Mouse (Mus musculus): ENCODE measurements at regions not wholly inside any gene's neighbourhood (a gene's known extent, or its start where the extent isn't known, plus 50 kb on each side); places are given as distances from the start of the nearest gene placed in this dataset.

DNA sequence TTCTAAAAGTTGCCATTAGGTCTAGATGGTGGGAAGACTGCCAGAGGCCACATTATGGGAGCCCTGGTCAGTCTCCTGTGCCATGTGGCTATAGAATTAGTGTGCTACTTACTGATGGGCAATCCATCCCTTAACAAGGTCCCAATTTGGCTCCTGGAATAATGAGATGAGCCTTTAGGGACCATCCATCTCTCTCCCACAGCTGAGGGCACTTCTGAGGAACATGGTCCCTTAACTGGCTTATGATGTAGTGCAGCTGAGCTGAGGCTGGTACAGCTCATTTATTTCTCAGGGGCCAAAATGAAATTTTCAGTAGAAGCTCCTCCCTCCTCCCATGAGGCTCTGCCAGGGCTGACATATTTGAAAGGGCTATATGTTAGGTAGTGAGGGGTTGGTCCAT, 697.9 kb downstream of the Hs3st4 start:
- Histone ChIP-seq H3K4me3 (replicated peaks) (no peak overlapping the region), H3K36me3 (no peaks in the 10 kb centered on the region), H3K4me2 (no peak overlapping the region), H3K9ac (no peak overlapping the region), H3K27me3 (replicated peaks) (no peaks in the 10 kb centered on the region), H3K4me1 (no peaks in the 10 kb centered on the region), H3K9me3 (no peaks in the 10 kb centered on the region), H3K27ac (no peak overlapping the region)
- ATAC-seq (ENCODE audit: insufficient read depth, low FRiP score, low read depth) = no peak

- no peaks in the 10 kb centered on the region for H3K36me3 ChIP-seq
- no peak overlapping the region for H3K27ac ChIP-seq
- H3K4me2 ChIP-seq = no peak overlapping the region
- no peaks in the 10 kb centered on the region for H3K9me3 ChIP-seq
- H3K9ac ChIP-seq = no peak overlapping the region
- no peak for ATAC-seq (ENCODE audit: insufficient read depth, low FRiP score, low read depth)
- H3K4me1 ChIP-seq = no peaks in the 10 kb centered on the region
- WGBS = 78% methylated on average over 10 of the region's 10 CpGs
- no peak overlapping the region for H3K4me3 ChIP-seq (replicated peaks)
- H3K27me3 ChIP-seq (replicated peaks) = no peaks in the 10 kb centered on the region
Observed at GRCm38 (mm10) chr7:124681212-124681611, 698.5 kb downstream of the Hs3st4 start.

- no peak overlapping the region for H3K4me3 ChIP-seq (replicated peaks)
- ATAC-seq (ENCODE audit: insufficient read depth, low FRiP score, low read depth) = no peak
Observed at GRCm38 (mm10) chr7:124681820-124682219, 699.2 kb downstream of the Hs3st4 start.

DNA sequence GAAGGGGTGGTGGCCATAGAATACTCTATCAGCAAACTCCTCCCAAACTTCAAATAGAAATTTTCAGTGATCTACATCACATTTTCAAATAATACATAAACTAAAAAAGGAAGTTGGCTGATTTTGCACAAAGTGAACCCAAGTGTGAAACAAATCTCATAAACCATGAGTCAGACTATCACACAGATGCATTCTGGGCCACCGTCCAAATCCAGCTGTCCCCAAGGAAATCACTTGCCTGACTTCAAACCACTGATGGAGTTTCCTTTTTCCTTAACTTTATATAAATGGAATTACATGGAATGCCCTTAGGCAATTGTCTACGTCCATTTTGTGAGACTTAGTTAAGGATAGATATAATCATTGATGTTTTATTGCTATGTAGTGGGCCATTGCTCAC, 702.8 kb downstream of the Hs3st4 start:
- H3K9ac ChIP-seq = no peak overlapping the region
- H3K4me3 ChIP-seq (replicated peaks) = no peak overlapping the region
- H3K4me1 ChIP-seq = no peaks in the 10 kb centered on the region
- H3K27ac ChIP-seq = no peak overlapping the region
- H3K4me2 ChIP-seq = no peak overlapping the region
- no peaks in the 10 kb centered on the region for H3K9me3 ChIP-seq
- no peak for ATAC-seq (ENCODE audit: insufficient read depth, low FRiP score, low read depth)
- no peaks in the 10 kb centered on the region for H3K36me3 ChIP-seq
- WGBS = 51% methylated on average over 2 of the region's 2 CpGs
- no peaks in the 10 kb centered on the region for H3K27me3 ChIP-seq (replicated peaks)

More at GRCm38 (mm10) chr7:124681820-124682219, 699.2 kb downstream of the Hs3st4 start:
- Histone ChIP-seq H3K36me3 (no peaks in the 10 kb centered on the region), H3K4me2 (no peak overlapping the region), H3K27me3 (replicated peaks) (no peaks in the 10 kb centered on the region), H3K27ac (no peak overlapping the region), H3K9me3 (no peaks in the 10 kb centered on the region), H3K4me1 (no peaks in the 10 kb centered on the region), H3K9ac (no peak overlapping the region)
- 87% methylated on average over 2 of the region's 2 CpGs for WGBS

GRCm38 (mm10) chr7:124704163-124704824, 721.6 kb downstream of the Hs3st4 start:
- no peak overlapping the region for H3K9ac ChIP-seq
- H3K9me3 ChIP-seq = no peaks in the 10 kb centered on the region
- no peaks in the 10 kb centered on the region for H3K4me1 ChIP-seq
- no peak overlapping the region for H3K4me2 ChIP-seq
- H3K36me3 ChIP-seq = no peaks in the 10 kb centered on the region
- 26% methylated on average over 6 of the region's 6 CpGs for WGBS
- no peak for ATAC-seq (ENCODE audit: insufficient read depth, low FRiP score, low read depth)
- H3K27me3 ChIP-seq (replicated peaks) = no peaks in the 10 kb centered on the region
- H3K4me3 ChIP-seq (replicated peaks) = no peak overlapping the region
- no peak overlapping the region for H3K27ac ChIP-seq

GRCm38 (mm10) chr7:124707143-124707542, 724.5 kb downstream of the Hs3st4 start:
- H3K36me3 ChIP-seq = no peaks in the 10 kb centered on the region
- 32% methylated on average over 3 of the region's 3 CpGs for WGBS
- ATAC-seq (ENCODE audit: insufficient read depth, low FRiP score, low read depth) = no peak

GRCm38 (mm10) chr7:124708771-124709485, 726.3 kb downstream of the Hs3st4 start:
- Histone ChIP-seq H3K36me3 (no peaks in the 10 kb centered on the region), H3K9ac (no peak overlapping the region), H3K27ac (no peak overlapping the region), H3K27me3 (replicated peaks) (no peaks in the 10 kb centered on the region), H3K9me3 (no peaks in the 10 kb centered on the region), H3K4me1 (no peaks in the 10 kb centered on the region), H3K4me2 (no peak overlapping the region), H3K4me3 (replicated peaks) (no peak overlapping the region)
- ATAC-seq (ENCODE audit: insufficient read depth, low FRiP score, low read depth) = 0 out of 2 replicates have a peak, but pooled peaks have one; percentile 43
- WGBS = 32% methylated on average over 11 of the region's 11 CpGs

More at GRCm38 (mm10) chr7:124707143-124707542, 724.5 kb downstream of the Hs3st4 start:
- Histone ChIP-seq H3K9ac (no peak overlapping the region), H3K27me3 (replicated peaks) (no peaks in the 10 kb centered on the region), H3K4me3 (replicated peaks) (no peak overlapping the region), H3K4me1 (no peaks in the 10 kb centered on the region), H3K27ac (no peak overlapping the region), H3K9me3 (no peaks in the 10 kb centered on the region), H3K4me2 (no peak overlapping the region)

DNA sequence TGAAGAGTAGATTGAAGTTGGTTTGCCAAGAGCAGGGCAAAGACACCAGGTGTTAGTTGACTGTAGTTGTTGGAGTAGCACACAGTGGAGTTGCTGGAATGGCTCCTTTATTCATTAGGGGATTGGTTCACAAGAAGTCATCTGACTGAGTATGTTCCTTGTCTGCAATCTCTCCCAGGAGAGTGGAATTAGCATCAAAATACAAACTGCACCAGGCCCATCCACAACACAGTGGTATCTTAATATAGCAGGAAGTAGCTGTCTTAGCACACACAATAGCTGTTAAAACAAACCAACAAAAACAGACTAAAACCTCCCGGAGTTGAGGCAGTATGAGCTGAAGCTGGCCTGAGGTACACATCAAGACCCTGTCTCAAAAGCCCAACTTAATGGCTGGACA, 723.5 kb upstream of the Kdm8 start:
- Histone ChIP-seq H3K9me3 (no peaks in the 10 kb centered on the region), H3K4me2 (no peak overlapping the region), H3K36me3 (no peaks in the 10 kb centered on the region), H3K4me3 (replicated peaks) (no peak overlapping the region), H3K4me1 (no peaks in the 10 kb centered on the region), H3K27ac (no peak overlapping the region), H3K9ac (no peak overlapping the region), H3K27me3 (replicated peaks) (no peaks in the 10 kb centered on the region)
- no peak for ATAC-seq (ENCODE audit: insufficient read depth, low FRiP score, low read depth)
- 58% methylated on average over 1 of the region's 1 CpGs for WGBS

DNA sequence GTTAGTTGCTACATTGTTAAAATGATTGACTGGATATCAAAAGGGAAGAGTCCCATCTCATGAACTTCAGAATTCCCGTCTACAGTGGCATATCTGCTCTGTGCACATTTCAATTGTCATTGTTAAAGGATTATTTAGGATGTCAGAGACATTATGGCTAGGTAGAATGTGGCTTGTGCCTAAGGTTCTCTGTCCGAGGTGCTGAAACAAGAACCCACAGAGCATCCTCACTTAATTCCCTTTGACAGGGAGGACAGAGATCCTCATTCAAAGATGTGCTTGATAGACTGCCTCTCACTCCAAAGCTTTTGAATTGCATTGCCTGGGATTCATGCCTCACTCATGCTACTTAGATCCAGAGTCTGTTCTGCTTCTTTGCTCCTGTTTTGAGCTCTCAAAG, 702.4 kb upstream of the Kdm8 start:
- no peak for ATAC-seq (ENCODE audit: insufficient read depth, low FRiP score, low read depth)
- Histone ChIP-seq H3K36me3 (no peaks in the 10 kb centered on the region), H3K9me3 (no peaks in the 10 kb centered on the region), H3K9ac (no peak overlapping the region), H3K27me3 (replicated peaks) (no peaks in the 10 kb centered on the region), H3K27ac (no peak overlapping the region), H3K4me3 (replicated peaks) (no peak overlapping the region), H3K4me2 (no peak overlapping the region), H3K4me1 (no peaks in the 10 kb centered on the region)
- WGBS = 6% methylated on average over 2 of the region's 2 CpGs

GRCm38 (mm10) chr7:124746321-124746720, 698.2 kb upstream of the Kdm8 start:
- H3K27me3 ChIP-seq (replicated peaks) = no peaks in the 10 kb centered on the region
- no peak for ATAC-seq (ENCODE audit: insufficient read depth, low FRiP score, low read depth)
- H3K4me1 ChIP-seq = no peaks in the 10 kb centered on the region
- H3K9ac ChIP-seq = no peak overlapping the region
- no peak overlapping the region for H3K27ac ChIP-seq
- no peak overlapping the region for H3K4me3 ChIP-seq (replicated peaks)
- no peaks in the 10 kb centered on the region for H3K36me3 ChIP-seq
- H3K9me3 ChIP-seq = no peaks in the 10 kb centered on the region
- H3K4me2 ChIP-seq = no peak overlapping the region
- WGBS = 71% methylated on average over 2 of the region's 2 CpGs

GRCm38 (mm10) chr7:124748396-124748795, 696.1 kb upstream of the Kdm8 start:
- Histone ChIP-seq H3K4me1 (no peaks in the 10 kb centered on the region), H3K27ac (no peak overlapping the region), H3K27me3 (replicated peaks) (no peaks in the 10 kb centered on the region), H3K9ac (no peak overlapping the region), H3K4me2 (no peak overlapping the region), H3K4me3 (replicated peaks) (no peak overlapping the region), H3K36me3 (no peaks in the 10 kb centered on the region), H3K9me3 (no peaks in the 10 kb centered on the region)
- ATAC-seq (ENCODE audit: insufficient read depth, low FRiP score, low read depth) = no peak
- WGBS = 72% methylated on average over 3 of the region's 3 CpGs

- no peak overlapping the region for H3K4me2 ChIP-seq
- 97% methylated on average over 4 of the region's 4 CpGs for WGBS
- no peak overlapping the region for H3K27ac ChIP-seq
- H3K4me3 ChIP-seq (replicated peaks) = no peak overlapping the region
- ATAC-seq (ENCODE audit: insufficient read depth, low FRiP score, low read depth) = no peak
- H3K9ac ChIP-seq = no peak overlapping the region
- H3K36me3 ChIP-seq = no peaks in the 10 kb centered on the region
- H3K27me3 ChIP-seq (replicated peaks) = no peaks in the 10 kb centered on the region
- H3K4me1 ChIP-seq = no peaks in the 10 kb centered on the region
- H3K9me3 ChIP-seq = no peaks in the 10 kb centered on the region
Observed at GRCm38 (mm10) chr7:124759084-124759483, 685.4 kb upstream of the Kdm8 start.

All from stomach, embryonic 15.5 days (tissue).